Mouse (Mus musculus): ENCODE results near the gene BC030499.

The BC030499 gene

DNA sequence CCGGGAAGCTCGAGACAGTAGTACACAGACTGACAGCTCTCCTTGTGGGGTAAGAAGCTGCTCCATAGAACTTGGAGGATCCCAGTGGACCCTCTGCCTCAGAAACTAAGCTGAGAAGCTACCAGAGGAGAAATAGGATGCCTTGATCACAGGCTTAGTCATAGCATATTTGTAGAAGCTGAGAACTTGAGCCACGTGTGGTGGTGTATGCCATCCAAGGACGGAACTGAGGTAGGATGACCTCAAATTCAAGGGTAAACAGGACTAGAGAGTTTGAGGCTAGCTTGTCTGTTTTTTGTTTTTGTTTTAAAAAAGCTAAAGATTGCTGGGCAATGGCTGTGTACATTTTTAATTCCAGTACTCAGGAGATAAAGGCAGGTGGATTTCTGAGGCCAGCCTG is 14.6 kb downstream of the BC030499 start:
- DNase-seq (ENCODE audit: low spot score): no peak

DNA sequence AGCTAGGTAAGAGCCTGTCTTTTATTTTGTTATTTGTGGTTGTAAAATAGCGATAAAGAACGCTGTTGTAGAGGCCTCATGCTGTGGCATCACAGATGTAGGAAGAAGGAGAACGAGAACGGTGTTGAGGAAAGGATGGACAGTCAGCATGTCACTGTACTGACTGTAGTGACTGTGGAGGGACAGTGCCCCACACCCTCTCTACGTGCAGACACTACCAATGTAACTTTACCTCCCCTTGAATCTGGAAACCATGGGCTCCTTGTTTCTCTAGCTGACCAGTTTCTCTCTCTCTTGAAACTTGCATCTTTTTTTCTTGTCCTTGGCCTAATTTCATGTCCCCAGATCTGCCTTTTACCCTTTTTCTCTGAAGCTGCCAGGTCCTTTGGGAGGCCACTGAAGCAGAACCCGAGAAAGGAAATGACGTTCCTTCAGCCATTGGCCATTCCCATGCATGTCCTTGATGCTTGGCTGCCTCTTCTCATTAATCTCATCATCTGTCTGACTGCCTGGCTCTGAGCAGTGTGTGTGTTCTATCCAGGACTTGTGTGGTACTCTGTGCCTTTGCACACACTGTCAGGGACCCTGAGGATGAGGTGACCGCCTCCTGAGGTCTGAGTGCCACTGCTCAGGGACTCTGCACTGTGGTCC is 20.3 kb downstream of the BC030499 start:
- DNase-seq (ENCODE audit: low spot score): no peak

- no peak for DNase-seq (ENCODE audit: low spot score)
These were observed 23.0 kb downstream of the BC030499 start for GRCm38 (mm10) chr11:78313662-78314061.

GRCm38 (mm10) chr11:78318411-78318810 is 27.8 kb downstream of the BC030499 start:
- DNase-seq (ENCODE audit: low spot score): no peak

GRCm38 (mm10) chr11:78322076-78322831 is 31.6 kb downstream of the BC030499 start:
- peak; percentile 30 for DNase-seq (ENCODE audit: low spot score)

GRCm38 (mm10) chr11:78322860-78323259 is 32.2 kb downstream of the BC030499 start, which contains the start of gene Aldoc:
TSS of gene Aldoc (plus strand) at chr11:78322968.
- DNase-seq (ENCODE audit: low spot score): peak; percentile 94

GRCm38 (mm10) chr11:78324000-78324785 is 33.6 kb downstream of the BC030499 start:
- no peak for DNase-seq (ENCODE audit: low spot score)

- DNase-seq (ENCODE audit: low spot score): no peak
These were observed 34.3 kb downstream of the BC030499 start for GRCm38 (mm10) chr11:78324965-78325364.

DNA sequence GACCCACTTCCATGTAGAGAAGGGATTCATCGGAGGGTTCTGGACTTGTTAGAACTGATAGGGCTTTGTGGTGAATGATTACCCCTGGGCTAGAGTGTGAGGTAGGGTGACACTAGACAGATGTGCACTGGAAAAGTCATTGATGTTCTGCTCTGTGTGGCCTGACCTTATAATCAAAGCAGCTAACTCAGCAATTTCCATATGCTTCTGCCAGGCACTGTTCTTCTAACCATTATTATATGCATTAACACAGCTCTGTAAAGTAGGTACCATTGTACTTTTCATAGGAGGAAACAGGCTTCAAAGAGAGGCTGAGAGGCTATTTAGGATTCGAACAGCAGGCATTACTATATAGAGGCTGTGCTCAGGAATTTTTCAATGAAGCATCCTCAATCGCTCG is 36.6 kb downstream of the BC030499 start:
- DNase-seq (ENCODE audit: low spot score): no peak

GRCm38 (mm10) chr11:78327634-78328511 is 37.2 kb downstream of the BC030499 start, which contains the start of gene Pigs:
TSS of gene Pigs (plus strand) at chr11:78328415.
- peak; percentile 95 for DNase-seq (ENCODE audit: low spot score)

GRCm38 (mm10) chr11:78328512-78329056 is 37.9 kb downstream of the BC030499 start:
- no peak for DNase-seq (ENCODE audit: low spot score)

DNA sequence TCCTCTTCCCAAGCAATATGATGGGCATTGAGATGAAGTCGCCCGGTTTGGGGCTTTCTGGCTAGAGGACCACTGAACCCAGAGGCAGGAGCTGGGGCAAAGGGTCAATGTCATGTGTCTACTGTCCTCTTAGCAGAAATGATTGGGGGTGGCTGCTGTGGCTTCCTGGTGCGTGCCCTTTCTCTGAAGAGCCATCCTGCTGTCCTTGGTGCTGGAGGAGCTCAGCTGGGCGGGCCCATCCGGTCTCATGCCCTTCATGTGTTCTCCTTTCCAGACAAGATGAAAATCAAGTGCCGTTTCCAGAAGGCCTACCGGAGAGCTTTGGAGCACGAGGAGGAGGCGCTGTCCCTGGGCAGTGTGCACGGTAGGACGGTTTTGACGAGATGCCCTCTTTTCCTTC is 42.0 kb downstream of the BC030499 start:
- DNase-seq (ENCODE audit: low spot score): no peak

GRCm38 (mm10) chr11:78333992-78334391 is 43.4 kb downstream of the BC030499 start:
- no peak for DNase-seq (ENCODE audit: low spot score)

GRCm38 (mm10) chr11:78337040-78337439 is 46.4 kb downstream of the BC030499 start:
- no peak for DNase-seq (ENCODE audit: low spot score)

GRCm38 (mm10) chr11:78341702-78342101 is 51.1 kb downstream of the BC030499 start:
- no peak for DNase-seq (ENCODE audit: low spot score)

DNA sequence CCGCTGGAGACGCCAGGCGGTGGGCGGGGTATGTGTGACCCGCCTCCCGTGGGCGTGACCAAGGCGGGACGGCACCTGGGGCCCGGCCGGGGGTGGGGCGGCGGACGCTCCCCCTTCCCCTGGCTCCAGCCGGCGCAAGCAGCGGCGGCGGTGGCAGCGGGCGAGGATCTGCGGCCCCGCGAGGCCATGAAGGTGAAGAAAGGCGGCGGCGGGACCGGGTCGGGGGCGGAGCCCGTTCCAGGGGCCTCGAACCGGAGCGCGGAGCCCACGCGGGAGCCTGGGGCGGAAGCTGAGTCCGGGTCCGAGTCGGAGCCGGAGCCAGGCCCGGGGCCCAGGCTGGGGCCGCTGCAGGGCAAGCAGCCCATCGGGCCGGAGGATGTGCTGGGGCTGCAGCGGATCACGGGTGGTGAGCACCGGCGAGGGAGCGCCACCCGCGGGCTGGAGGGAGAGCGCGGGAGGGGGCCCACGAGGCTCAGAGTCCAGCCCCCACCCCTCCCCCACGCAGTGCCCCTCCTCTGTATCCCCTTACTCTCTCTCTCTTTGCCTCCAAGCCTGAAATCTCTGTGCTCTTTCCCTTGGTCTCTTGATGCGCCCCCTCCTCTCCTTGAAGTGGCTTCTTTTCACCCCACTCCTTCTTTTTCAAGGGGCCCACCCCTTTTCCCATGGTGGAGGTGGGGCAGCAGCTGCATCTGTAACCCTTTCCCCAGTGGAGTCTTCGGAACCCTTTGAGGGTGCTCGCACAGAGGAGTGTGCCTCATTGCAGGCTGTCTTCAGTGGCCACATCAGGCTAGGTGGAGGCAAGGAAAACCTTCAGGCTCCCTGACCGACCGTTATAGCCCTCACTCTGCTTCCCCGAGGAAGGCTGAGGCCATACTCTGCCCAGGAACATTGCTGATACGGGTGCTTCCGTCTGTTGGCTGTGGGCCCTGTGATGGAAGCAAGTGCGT is 53.0 kb downstream of the BC030499 start, which contains the start of gene Unc119:
Unc119 (plus strand) TSS at position 102 of the 947 bp plus-strand sequence.
- DNase-seq (ENCODE audit: low spot score): peak; percentile 76

- DNase-seq (ENCODE audit: low spot score): peak; percentile 31
These were observed 53.8 kb downstream of the BC030499 start for GRCm38 (mm10) chr11:78344328-78344889.

DNA sequence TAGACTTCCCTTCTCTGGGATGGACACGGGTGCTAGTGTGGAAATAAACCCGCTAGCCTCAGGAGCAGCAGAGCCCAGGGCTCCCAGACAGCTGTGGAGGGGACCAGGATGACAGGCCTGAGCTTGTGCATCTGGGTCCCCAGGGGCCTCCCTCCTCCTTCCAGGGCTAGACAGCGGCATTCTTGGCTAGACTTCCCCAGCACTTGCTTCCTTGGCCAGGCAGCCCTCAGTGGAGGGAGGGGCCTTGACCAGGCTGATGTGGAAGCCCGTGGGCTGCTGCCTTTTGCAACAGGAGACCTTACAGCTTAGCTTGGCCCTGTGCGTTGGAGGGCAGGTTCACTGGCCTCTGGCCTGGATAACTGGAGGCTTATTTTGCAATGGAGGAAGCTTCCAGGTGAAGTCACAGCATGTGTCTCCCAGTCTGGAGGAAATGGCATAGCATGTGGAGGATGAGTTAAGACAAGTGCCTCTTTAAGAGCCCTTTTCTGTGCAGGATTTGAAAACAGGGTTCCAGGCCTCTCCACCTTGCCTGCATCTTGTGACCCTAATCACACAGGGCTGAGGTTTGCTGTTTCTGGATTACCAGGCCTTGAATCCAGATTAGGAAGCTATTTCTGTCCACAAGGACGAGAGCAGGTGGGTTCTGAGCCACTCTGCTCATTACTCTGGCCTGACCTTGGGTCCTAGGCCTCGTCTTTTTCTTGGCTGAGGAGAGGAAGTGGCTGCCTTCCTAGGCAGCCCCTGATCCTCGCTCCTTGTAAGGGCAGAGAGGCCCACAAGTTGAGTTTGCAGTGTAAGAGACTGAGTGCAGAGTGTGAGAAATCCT is 54.5 kb downstream of the BC030499 start:
- DNase-seq (ENCODE audit: low spot score): peak; percentile 80

DNA sequence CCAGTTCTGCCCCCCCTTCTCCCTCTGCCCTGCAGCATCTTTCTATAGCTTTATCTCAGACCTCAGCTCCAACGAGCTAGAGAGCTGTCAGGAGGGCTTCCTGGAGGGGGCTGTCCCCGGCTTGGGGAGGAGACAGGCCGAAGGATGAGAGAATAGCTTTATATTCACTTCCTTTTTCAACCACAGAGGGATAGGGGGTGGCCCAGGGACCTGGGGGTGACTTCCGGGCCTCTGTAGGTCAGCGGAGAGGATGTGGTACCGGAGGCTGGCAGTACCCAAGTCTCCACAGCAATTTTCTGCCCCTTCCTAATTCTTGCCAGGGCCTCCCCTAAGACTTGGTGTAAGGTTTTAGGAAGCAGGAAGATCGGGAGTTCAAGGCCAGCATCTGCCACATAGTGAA is 55.2 kb downstream of the BC030499 start:
- DNase-seq (ENCODE audit: low spot score): no peak
